Mouse (Mus musculus): ENCODE results near the gene Crygn. TPM values are rescaled to one million over a fixed set of nuclear protein-coding genes. Genes with fewer than 3 reads are reported as not detected.

Gene Crygn
- polyA plus RNA-seq, 1 experiment: 0.97 TPM

DNA sequence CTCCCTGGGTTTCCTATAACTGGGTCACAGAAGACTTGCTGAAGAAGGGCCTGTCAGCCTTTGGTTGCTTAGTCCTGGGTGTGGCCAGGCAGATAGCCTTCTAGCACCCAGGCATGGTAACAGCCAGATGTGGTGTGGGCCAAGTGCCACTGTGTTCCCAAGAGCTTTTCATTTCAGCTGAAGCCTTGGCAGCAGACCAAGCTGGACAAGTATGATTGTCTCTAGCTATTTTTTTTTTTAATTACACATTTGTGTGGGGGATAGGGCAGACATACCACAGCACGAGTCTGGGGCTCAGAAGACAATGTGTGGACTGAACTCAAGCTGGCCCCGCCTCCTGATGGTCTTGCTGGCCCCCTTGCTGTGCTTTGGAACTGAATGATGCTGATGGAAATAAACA is 47.8 kb downstream of the Crygn start:
- no peak for DNase-seq (ENCODE audit: low read depth)

DNA sequence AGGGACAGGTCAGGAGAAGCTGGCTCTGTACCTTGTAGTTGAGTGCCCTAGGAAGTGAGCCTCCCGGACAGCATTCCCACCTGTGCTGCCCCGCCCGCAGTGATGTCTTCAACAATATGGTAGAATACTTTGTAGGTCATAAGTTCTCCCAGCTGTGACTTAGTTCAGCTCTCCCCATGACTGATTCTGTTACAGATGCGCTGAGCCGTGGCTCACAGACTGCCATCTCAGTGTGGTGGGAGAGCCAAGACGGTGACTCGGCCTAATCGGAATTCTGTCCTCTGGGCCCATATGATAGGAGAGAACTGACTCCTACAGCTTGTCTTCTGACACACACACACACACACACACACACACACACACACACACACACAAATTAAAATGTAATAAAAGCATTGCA is 53.2 kb downstream of the Crygn start:
- DNase-seq (ENCODE audit: low read depth): no peak

DNA sequence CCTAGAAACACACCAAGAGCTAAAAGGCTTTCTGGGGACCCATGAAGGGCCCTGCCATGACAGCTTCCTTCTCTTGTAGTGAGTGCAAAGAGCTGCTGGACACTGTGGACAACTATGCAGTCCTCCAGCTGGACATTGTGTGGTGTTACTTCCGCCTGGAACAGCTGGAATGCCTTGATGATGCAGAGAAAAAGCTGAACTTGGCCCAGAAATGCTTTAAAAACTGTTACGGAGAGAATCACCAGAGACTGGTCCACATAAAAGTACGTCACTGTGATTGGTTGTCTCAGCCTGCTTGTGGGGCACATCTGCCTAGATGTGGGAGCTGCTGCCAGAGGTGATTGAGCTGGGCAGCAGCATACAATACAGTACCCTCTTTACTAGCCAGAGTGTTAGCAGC is 56.5 kb downstream of the Crygn start:
- DNase-seq (ENCODE audit: low read depth): no peak

Other genes starting within 250 kb of the Crygn start
- gene Gbx1, start 230.8 kb downstream of the Crygn start, polyA plus RNA-seq (2012; rRNA removed): 0.03 TPM in 1 of 2 replicates, not detected in the other
- 1.4 and 1.6 TPM in 2 replicates for gene Asb10, start 217.0 kb downstream of the Crygn start, polyA plus RNA-seq (2012; rRNA removed)
- 0.05 and 0.13 TPM in 2 replicates for gene 4931409K22Rik, start 201.2 kb downstream of the Crygn start, polyA plus RNA-seq (2012; rRNA removed)
- 39.8 and 50.0 TPM in 2 replicates for gene Abcf2, start 180.5 kb downstream of the Crygn start, polyA plus RNA-seq (2012; rRNA removed)
- gene Chpf2, start 171.3 kb downstream of the Crygn start, polyA plus RNA-seq (2012; rRNA removed): 57.2 and 62.9 TPM in 2 replicates
- gene Smarcd3, start 133.6 kb downstream of the Crygn start, polyA plus RNA-seq (2012; rRNA removed): 239 and 247 TPM in 2 replicates
- 46.1 and 51.0 TPM in 2 replicates for gene Nub1, start 72.5 kb downstream of the Crygn start, polyA plus RNA-seq (2012; rRNA removed)
- 1.2 and 2.0 TPM in 2 replicates for gene Wdr86, start 27.3 kb downstream of the Crygn start, polyA plus RNA-seq (2012; rRNA removed)
- 31.9 and 37.4 TPM in 2 replicates for gene Rheb, start 84.6 kb upstream of the Crygn start, polyA plus RNA-seq (2012; rRNA removed)